In the genomic region with DNA sequence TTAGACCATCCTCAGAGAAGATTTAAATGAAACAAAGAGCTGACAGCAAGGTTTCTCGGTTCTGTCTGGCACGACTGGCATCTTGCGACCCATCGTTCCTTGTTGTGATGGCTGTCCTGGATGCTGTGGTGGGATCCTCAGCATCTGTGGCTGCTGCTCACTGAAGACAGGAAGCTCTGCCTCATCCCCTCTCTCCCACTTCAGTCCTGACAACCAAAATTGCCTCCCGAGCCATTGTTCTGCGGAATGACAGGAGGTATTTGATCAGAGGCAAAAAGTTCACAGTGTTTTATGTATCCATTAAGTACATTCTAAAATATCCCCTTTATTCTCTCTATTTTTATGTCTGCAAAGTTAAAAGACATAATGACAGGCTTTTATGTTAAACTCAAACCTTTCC, we compare ENCODE assay signal across 17 mouse cellular contexts.
"Had no signal": no experiment of that assay in that cellular context is flagged by ENCODE, and none has a peak within 500 bp of the region (broad histone marks: within the 10 kb centered on the region; RNA-seq: fewer than 3 reads in every experiment).

No protein-coding gene starts in this region.

- H3K27ac ChIP-seq: lung, embryonic 15.5 days; macrophage; midbrain, embryonic 15.5 days; neural tube, embryonic 12.5 days; stomach, embryonic 15.5 days; stomach, postnatal 0 days had no signal

- H3K4me3 ChIP-seq: lung, embryonic 15.5 days; megakaryocyte, embryonic 14.5 days; midbrain, embryonic 15.5 days; neural tube, embryonic 12.5 days; stomach, embryonic 15.5 days had no signal

- H3K9ac ChIP-seq: liver, postnatal 0 days; lung, embryonic 15.5 days; midbrain, embryonic 15.5 days; neural tube, embryonic 12.5 days; stomach, embryonic 15.5 days had no signal

- ATAC-seq: liver, postnatal 0 days; lung, postnatal 0 days; midbrain, embryonic 15.5 days had no signal

- H3K27me3 ChIP-seq: lung, embryonic 15.5 days; megakaryocyte, embryonic 14.5 days; midbrain, embryonic 15.5 days; neural tube, embryonic 12.5 days; stomach, embryonic 15.5 days had no signal

- H3K4me2 ChIP-seq: lung, embryonic 15.5 days; midbrain, embryonic 11.5 days; midbrain, embryonic 15.5 days; neural tube, embryonic 12.5 days; stomach, embryonic 15.5 days had no signal

- H3K4me1 ChIP-seq: lung, embryonic 15.5 days; megakaryocyte, embryonic 14.5 days; midbrain, embryonic 15.5 days; neural tube, embryonic 12.5 days; stomach, embryonic 15.5 days had no signal

- H3K9me3 ChIP-seq: lung, embryonic 15.5 days; midbrain, embryonic 15.5 days; neural tube, embryonic 12.5 days; stomach, embryonic 15.5 days had no signal

- H3K36me3 ChIP-seq: lung, embryonic 15.5 days; midbrain, embryonic 15.5 days; neural tube, embryonic 12.5 days; stomach, embryonic 15.5 days had no signal

- DNase-seq: liver, postnatal 0 days; lung, adult 2 months; lung, postnatal 14 days; lung, postnatal 36 days; right cerebral cortex, postnatal 14 days; thymus, adult 18-20 months; thymus, postnatal 14 days; thymus, postnatal 36 days had no signal
